Mouse (Mus musculus) embryonic facial prominence, embryonic 13.5 days (tissue): Measurements from ENCODE around the gene Tekt4. TPM values are rescaled to one million over a fixed set of nuclear protein-coding genes. Genes with fewer than 3 reads are reported as not detected.

ENCODE experiments used
- ATAC-seq: fragments of 200-750 bp; cut with Nextera tagmentation; 2 replicates; pipeline ENCODE4 v1.8.0; 2017; ENCODE audit warnings: low read depth; ENCODE audit not compliant: insufficient number of reproducible peaks, insufficient read depth, low FRiP score, low TSS enrichment
- H3K27ac ChIP-seq: fragments of 300-500 bp; sonication (generic); 2 replicates; pipeline ENCODE4 v1.5.1; 2015; ENCODE audit warnings: moderate library complexity, mild to moderate bottlenecking, inconsistent platforms
- H3K27me3 ChIP-seq: fragments of 300-500 bp; sonication (generic); 2 replicates; pipeline ENCODE4 v1.6.1; 2015; ENCODE audit warnings: mild to moderate bottlenecking, inconsistent platforms
- H3K36me3 ChIP-seq: fragments of 300-500 bp; sonication (generic); 2 replicates; pipeline ENCODE4 v1.6.1; 2015; ENCODE audit warnings: mild to moderate bottlenecking, inconsistent platforms
- H3K4me1 ChIP-seq: fragments of 300-500 bp; sonication (generic); 2 replicates; pipeline ENCODE4 v1.6.1; 2015; ENCODE audit warnings: inconsistent platforms
- H3K4me2 ChIP-seq: fragments of 300-500 bp; sonication (generic); 2 replicates; pipeline ENCODE4 v1.6.1; 2015; ENCODE audit warnings: moderate library complexity, mild to moderate bottlenecking, inconsistent platforms
- H3K4me3 ChIP-seq: fragments of 300-500 bp; sonication (generic); 2 replicates; pipeline ENCODE4 v1.5.1; 2015; ENCODE audit warnings: mild to moderate bottlenecking, inconsistent platforms
- H3K9ac ChIP-seq: fragments of 300-500 bp; sonication (generic); 2 replicates; pipeline ENCODE4 v1.6.1; 2015; ENCODE audit warnings: mild to moderate bottlenecking, inconsistent platforms
- H3K9me3 ChIP-seq: fragments of 300-500 bp; sonication (generic); 2 replicates; pipeline ENCODE4 v1.6.1; 2016; ENCODE audit warnings: inconsistent platforms
- WGBS: fragments of 180-500 bp; shearing (Covaris S2); methylation state at CpG from one replicate; pipeline ENCODE4 v1.1.7; 2015; ENCODE audit warnings: mixed read lengths; 5-methylcytosine and 5-hydroxymethylcytosine counted together
- polyA plus RNA-seq: library from polyadenylated mRNA; unstranded; fragments of >200 nt; fragmentation: Nextera tagmentation; extraction: Ambion mirVana; gene quantifications from 2 replicates; pipeline ENCODE4 v1.2.1, GENCODE M21; 2015

Tekt4 gene
- polyA plus RNA-seq: not detected in 2 replicates

- Histone ChIP-seq H3K27me3 (no peaks in the 10 kb centered on the region), H3K4me2 (no peak within 1 kb of the TSS), H3K4me3 (no peak within 1 kb of the TSS), H3K9me3 (no peaks in the 10 kb centered on the region), H3K27ac (no peak within 1 kb of the TSS), H3K4me1 (no peaks in the 10 kb centered on the region), H3K36me3 (no peaks in the 10 kb centered on the region), H3K9ac (peak within 1 kb of the TSS; percentile 27; the same call in 1 of the 2 replicates)
- ATAC-seq: no peak
- 33% methylated on average over 2 of the region's 2 CpGs for WGBS
Measured at GRCm38 (mm10) chr17:25454272-25454671, at the start of gene Tekt4. Gene Tekt4, plus strand, starts transcription at chr17:25454615.

DNA sequence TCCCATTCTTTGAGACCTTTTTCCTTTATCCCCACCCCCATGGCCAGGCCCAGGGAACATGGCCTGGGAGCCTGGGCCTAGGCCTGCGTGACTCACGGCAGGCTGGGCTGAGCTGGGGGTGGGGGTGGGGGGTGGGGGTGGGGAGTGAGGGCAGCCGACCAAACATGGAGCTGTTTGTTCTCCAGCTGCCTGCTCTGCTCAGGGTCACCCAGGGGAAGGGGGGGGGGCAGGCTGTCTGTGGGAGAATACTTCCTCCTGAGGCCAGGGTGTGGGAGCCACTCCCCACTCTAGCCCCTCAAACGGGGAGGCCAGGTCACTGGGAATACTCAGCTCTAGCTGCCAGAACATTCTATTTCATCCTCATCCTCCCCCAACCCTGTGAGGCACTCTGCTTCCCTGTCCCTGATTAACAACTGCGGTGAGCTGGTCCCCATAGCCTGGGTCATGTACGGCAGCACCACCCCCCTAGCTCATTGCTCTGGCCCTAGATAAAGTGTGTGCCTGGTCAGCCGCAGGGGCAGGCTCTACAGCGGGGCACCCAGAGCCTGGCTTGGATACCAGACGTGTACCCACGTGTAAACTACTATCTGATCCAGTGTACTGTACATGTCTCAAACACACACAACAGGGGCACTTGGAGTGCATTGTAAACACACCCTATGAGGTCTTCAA is 49.1 kb upstream of the Tekt4 start:
- Histone ChIP-seq H3K9ac (no peak overlapping the region), H3K27me3 (no peaks in the 10 kb centered on the region), H3K27ac (no peak overlapping the region), H3K4me3 (no peak overlapping the region), H3K9me3 (no peaks in the 10 kb centered on the region), H3K4me2 (peak overlapping the region; percentile 7; the same call in 1 of the 2 replicates), H3K36me3 (0 out of 2 replicates have a peak, but pooled peaks cover 11% of the 10 kb centered on the region), H3K4me1 (peaks cover 62% of the 10 kb centered on the region)
- 14% methylated on average over 10 of the region's 10 CpGs for WGBS
- ATAC-seq: 0 out of 2 replicates have a peak, but pooled peaks have one; percentile 3

DNA sequence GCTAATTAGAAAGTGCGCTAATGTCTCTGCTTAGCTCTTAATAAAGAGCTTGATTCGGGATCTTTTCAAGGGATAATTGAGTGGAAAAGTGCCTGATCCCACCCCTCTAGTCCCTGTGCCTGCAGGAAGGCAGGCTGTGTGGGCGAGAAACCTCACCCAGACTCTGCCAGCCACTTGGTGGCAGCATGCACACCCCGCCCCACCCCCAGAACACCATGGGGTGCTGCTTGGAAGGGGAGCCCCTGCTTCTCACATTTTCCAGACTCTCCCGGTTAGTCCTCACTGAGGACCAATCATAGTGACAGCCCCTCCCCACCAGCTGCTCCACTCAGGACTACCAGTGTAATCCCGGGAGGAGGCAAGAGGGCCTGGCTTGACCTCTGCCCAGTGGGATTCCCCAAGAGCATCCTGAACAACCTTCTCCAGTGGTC is 48.4 kb upstream of the Tekt4 start:
- Histone ChIP-seq H3K36me3 (0 out of 2 replicates have a peak, but pooled peaks cover 11% of the 10 kb centered on the region), H3K27me3 (no peaks in the 10 kb centered on the region), H3K9me3 (no peaks in the 10 kb centered on the region), H3K27ac (no peak overlapping the region; the same call in 1 of the 2 replicates), H3K9ac (no peak overlapping the region), H3K4me1 (peaks cover 69% of the 10 kb centered on the region), H3K4me2 (0 out of 2 replicates have a peak overlapping the region, but pooled peaks have one; percentile 7), H3K4me3 (no peak overlapping the region)
- WGBS: 23% methylated on average over 6 of the region's 6 CpGs
- no peak for ATAC-seq

DNA sequence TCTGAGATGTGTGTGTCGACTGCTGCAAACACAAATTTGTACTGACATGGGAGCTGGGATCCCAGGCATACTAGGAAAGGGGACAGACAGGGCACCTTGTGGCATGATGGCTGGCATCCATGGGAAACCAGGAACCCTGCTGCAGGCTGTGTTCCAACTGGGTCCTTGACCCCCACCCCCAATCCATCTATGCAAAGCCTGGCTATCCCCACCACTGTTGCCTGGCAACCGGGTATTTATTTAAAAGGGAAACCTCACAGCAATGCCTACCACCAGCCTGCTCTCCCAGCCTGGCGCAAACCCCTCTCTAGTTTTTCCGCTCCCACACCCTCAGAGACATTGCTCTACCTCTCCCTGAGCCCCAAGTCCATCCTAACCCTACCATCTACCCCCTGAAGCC is 47.1 kb upstream of the Tekt4 start:
- Histone ChIP-seq H3K27me3 (no peaks in the 10 kb centered on the region), H3K27ac (0 out of 2 replicates have a peak overlapping the region, but pooled peaks have one; percentile 29), H3K9me3 (no peaks in the 10 kb centered on the region), H3K4me3 (no peak overlapping the region), H3K36me3 (0 out of 2 replicates have a peak, but pooled peaks cover 11% of the 10 kb centered on the region), H3K4me1 (peaks cover 75% of the 10 kb centered on the region), H3K4me2 (no peak overlapping the region), H3K9ac (no peak overlapping the region)
- WGBS: 78% methylated on average over 4 of the region's 4 CpGs
- no peak for ATAC-seq

GRCm38 (mm10) chr17:25408302-25408999 is 46.0 kb upstream of the Tekt4 start:
- Histone ChIP-seq H3K4me2 (no peak overlapping the region), H3K27ac (no peak overlapping the region), H3K4me1 (peaks cover 75% of the 10 kb centered on the region), H3K9me3 (no peaks in the 10 kb centered on the region), H3K27me3 (no peaks in the 10 kb centered on the region), H3K4me3 (no peak overlapping the region), H3K36me3 (0 out of 2 replicates have a peak, but pooled peaks cover 6% of the 10 kb centered on the region), H3K9ac (no peak overlapping the region)
- ATAC-seq: no peak
- WGBS: 84% methylated on average over 7 of the region's 7 CpGs

DNA sequence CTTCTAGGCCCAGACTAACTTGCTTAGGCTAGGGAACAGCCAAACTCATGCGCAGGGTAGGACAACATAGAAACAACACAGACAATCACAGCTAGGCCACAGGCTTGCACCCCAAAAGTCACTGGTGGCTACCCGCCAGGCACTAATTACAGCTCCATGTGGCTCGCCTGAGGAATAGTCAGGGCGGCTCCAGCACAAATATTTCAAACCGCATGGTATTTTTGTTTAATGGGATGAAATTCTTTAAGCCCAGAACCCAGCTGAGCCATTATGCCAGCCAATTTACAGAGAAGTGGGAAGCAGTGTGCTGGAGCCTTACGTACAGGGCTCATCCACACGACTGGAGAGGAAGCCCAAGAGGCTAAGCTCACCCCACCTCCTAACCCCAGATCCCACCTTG is 44.8 kb upstream of the Tekt4 start:
- no peak overlapping the region for H3K4me2 ChIP-seq
- no peak overlapping the region for H3K9ac ChIP-seq
- H3K4me1 ChIP-seq: peaks cover 78% of the 10 kb centered on the region
- H3K27me3 ChIP-seq: no peaks in the 10 kb centered on the region
- H3K4me3 ChIP-seq: no peak overlapping the region
- 36% methylated on average over 7 of the region's 7 CpGs for WGBS
- H3K27ac ChIP-seq: peak overlapping the region; percentile 77
- no peaks in the 10 kb centered on the region for H3K9me3 ChIP-seq
- H3K36me3 ChIP-seq: no peaks in the 10 kb centered on the region
- no peak for ATAC-seq

DNA sequence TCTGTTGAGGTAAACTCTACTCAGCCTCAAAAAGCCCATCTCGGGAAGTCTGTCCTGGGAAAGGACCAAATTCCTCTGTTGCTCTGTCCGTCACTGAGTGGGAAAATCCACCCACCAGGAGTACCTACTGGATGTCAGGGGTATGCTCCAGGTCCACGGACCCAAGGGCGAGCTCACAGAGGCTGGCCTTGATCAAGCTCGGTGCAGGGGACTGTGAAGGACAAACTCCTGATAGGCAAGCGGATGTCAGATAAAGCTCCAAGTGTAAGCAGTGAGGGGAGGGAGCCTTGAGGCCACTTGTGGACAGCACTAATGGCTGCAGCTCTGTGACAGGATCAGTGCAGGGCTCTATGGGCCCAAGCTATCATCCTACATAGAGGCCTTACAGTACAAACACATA is 44.2 kb upstream of the Tekt4 start:
- H3K4me1 ChIP-seq: peaks cover 78% of the 10 kb centered on the region
- ATAC-seq: no peak
- WGBS: 75% methylated on average over 6 of the region's 6 CpGs
- H3K9ac ChIP-seq: no peak overlapping the region
- no peak overlapping the region for H3K4me3 ChIP-seq
- no peak overlapping the region for H3K4me2 ChIP-seq
- no peaks in the 10 kb centered on the region for H3K27me3 ChIP-seq
- H3K36me3 ChIP-seq: no peaks in the 10 kb centered on the region
- no peaks in the 10 kb centered on the region for H3K9me3 ChIP-seq
- H3K27ac ChIP-seq: peak overlapping the region; percentile 77

GRCm38 (mm10) chr17:25410786-25411185 is 43.6 kb upstream of the Tekt4 start:
- Histone ChIP-seq H3K4me2 (no peak overlapping the region), H3K27me3 (no peaks in the 10 kb centered on the region), H3K9me3 (no peaks in the 10 kb centered on the region), H3K4me3 (no peak overlapping the region), H3K4me1 (peaks cover 78% of the 10 kb centered on the region), H3K36me3 (no peaks in the 10 kb centered on the region), H3K9ac (no peak overlapping the region), H3K27ac (peak overlapping the region; percentile 55; the same call in 1 of the 2 replicates)
- 33% methylated on average over 7 of the region's 7 CpGs for WGBS
- ATAC-seq: no peak

DNA sequence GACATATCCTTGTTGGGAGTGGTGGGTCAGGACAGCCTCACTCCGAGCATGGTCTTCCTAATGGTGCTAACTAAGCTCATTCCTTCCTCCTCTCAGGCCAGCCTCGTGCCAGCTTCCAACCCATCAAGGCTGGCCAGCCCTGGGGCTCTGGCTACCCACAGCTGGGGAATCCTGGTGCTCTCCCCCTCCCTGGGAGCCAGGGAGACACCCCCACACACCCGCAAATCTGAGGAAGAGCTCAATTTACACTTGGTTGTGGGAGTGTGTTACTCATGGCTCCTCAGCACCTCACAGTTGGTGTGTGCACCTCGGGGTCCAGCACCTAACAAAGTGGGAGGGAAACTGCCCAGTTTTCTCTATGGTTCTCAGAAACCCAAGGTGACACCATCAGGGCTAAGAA is 43.2 kb upstream of the Tekt4 start:
- no peak overlapping the region for H3K9ac ChIP-seq
- ATAC-seq: no peak
- 56% methylated on average over 4 of the region's 4 CpGs for WGBS

DNA sequence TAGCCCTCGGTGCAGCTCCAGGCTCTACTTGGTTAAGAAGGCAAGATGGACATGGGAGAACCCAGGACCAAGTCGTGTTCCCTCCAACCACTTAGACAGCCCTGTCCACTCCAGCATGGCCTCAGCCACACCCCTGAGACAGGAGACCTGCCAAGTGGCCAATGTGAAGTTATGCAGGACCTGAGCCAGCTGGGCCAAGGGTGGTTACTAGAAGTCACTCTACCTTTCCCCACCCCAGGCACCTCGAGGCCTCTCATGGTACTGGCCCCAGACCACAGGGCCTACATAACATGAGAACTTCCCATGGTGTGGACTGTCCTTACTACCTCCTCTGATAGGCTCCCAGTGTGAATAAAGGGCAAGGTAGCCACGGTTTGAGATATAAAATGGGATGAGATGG is 40.2 kb upstream of the Tekt4 start:
- Histone ChIP-seq H3K4me2 (no peak overlapping the region), H3K9me3 (no peaks in the 10 kb centered on the region), H3K4me3 (no peak overlapping the region), H3K36me3 (0 out of 2 replicates have a peak, but pooled peaks cover 5% of the 10 kb centered on the region), H3K9ac (no peak overlapping the region), H3K4me1 (peaks cover 74% of the 10 kb centered on the region), H3K27ac (no peak overlapping the region), H3K27me3 (no peaks in the 10 kb centered on the region)
- ATAC-seq: no peak
- WGBS: 73% methylated on average over 4 of the region's 4 CpGs

More for the DNA sequence above, 43.2 kb upstream of the Tekt4 start:
- no peaks in the 10 kb centered on the region for H3K27me3 ChIP-seq
- H3K4me3 ChIP-seq: no peak overlapping the region
- no peak overlapping the region for H3K4me2 ChIP-seq
- H3K36me3 ChIP-seq: no peaks in the 10 kb centered on the region
- peak overlapping the region; percentile 55 for H3K27ac ChIP-seq
- H3K4me1 ChIP-seq: peaks cover 78% of the 10 kb centered on the region
- H3K9me3 ChIP-seq: no peaks in the 10 kb centered on the region

DNA sequence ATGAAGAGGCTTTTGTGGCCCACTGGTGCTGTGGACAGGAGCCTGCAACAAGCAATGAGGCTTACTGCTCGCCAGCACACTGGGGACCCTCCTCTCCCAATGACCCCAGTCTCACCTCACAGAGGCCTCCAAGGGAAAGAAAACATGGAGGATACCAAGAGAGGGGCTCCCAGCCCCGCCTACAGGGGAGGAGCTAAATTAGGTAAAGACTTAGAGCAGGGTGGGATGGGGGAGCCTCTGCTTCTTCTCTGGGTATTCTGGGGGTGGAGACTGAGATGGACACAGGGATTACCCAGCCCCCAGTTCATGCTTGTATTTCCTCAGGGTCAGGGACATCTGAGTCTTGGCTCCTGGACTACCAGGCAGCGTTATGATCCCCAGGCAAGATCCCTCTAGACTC is 39.5 kb upstream of the Tekt4 start:
- H3K4me3 ChIP-seq: no peak overlapping the region
- H3K27ac ChIP-seq: peak overlapping the region; percentile 83
- ATAC-seq: no peak
- H3K9me3 ChIP-seq: no peaks in the 10 kb centered on the region
- H3K4me1 ChIP-seq: peaks cover 74% of the 10 kb centered on the region
- H3K27me3 ChIP-seq: no peaks in the 10 kb centered on the region
- 0 out of 2 replicates have a peak, but pooled peaks cover 5% of the 10 kb centered on the region for H3K36me3 ChIP-seq
- WGBS: 15% methylated on average over 3 of the region's 3 CpGs
- no peak overlapping the region for H3K9ac ChIP-seq
- 0 out of 2 replicates have a peak overlapping the region, but pooled peaks have one; percentile 36 for H3K4me2 ChIP-seq
